Mouse (Mus musculus) heart, postnatal 10 days (tissue): ENCODE measurements around the gene Cdiptos. TPM values are rescaled to one million over a fixed set of nuclear protein-coding genes. Genes with fewer than 3 reads are reported as not detected.

Experiments
- DNase-seq, 2 experiments: peaks; one replicate each; pipeline ENCODE4 v3.0.0; 2021
- intact Hi-C: fragments of 180-260 bp; cut with DNase I; formaldehyde crosslinking; loops from one replicate; pipeline ENCODE4 v1.15.1; 2025
- total RNA-seq, 2 experiments: library from RNA; stranded (reverse); gene quantifications; 2 replicates each; pipeline ENCODE4 v1.2.3; 2021

Cdiptos gene
- total RNA-seq, 2 experiments from 2014 or later = 0.47 to 0.84 TPM

- intact Hi-C loops = loop anchor here (2.0 kb wide), 1 partner anchor 41 kb away; the partner anchor contains the start of gene Cdipt
- peak in 1 of 2 experiments; percentile 54 for DNase-seq
Measured at GRCm38 (mm10) chr7:127016081-127016480, 40.2 kb upstream of the Cdiptos start.

DNA sequence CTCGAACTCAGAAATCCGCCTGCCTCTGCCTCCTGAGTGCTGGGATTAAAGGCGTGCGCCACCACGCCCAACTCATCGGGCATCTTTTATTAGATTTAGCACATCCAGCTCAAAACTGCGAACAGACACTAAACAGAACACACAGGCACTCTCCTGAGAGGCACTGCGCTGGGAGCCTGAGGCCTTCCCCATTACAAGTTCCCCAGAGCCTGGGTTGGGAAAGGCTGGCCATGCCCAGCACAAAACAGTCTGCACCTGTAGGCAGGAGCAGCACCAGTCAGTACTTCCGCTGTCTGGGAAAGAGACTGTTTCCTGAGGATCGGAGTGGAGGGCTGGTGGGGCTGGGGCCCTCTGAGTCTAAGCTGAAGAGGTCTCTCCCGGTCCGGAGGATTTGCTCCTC is 39.1 kb upstream of the Cdiptos start:
- DNase-seq = no peak
- intact Hi-C loops = loop anchor here (1.0 kb wide), 1 partner anchor 66 kb away; the partner anchor contains the start of gene Asphd1

GRCm38 (mm10) chr7:127014320-127014719 is 38.4 kb upstream of the Cdiptos start, which contains the start of gene Mvp:
Mvp (minus strand) TSS chr7:127014621.
- peak; percentile 83 to 84 for DNase-seq
- intact Hi-C loops = loop anchor here (1.0 kb wide), 1 partner anchor 65 kb away; the partner anchor contains the start of gene Asphd1

- intact Hi-C loops = no loop called here
Measured at GRCm38 (mm10) chr7:127013385-127013784, 37.5 kb upstream of the Cdiptos start.

GRCm38 (mm10) chr7:127012845-127013244 is 36.9 kb upstream of the Cdiptos start:
- no peak for DNase-seq
- intact Hi-C loops = no loop called here

More at GRCm38 (mm10) chr7:127013385-127013784, 37.5 kb upstream of the Cdiptos start:
- no peak for DNase-seq

- intact Hi-C loops = no loop called here
- no peak for DNase-seq
Measured at GRCm38 (mm10) chr7:127012374-127012773, 36.5 kb upstream of the Cdiptos start.

- DNase-seq = no peak
- intact Hi-C loops = no loop called here
Measured at GRCm38 (mm10) chr7:127011717-127012116, 35.8 kb upstream of the Cdiptos start.

DNA sequence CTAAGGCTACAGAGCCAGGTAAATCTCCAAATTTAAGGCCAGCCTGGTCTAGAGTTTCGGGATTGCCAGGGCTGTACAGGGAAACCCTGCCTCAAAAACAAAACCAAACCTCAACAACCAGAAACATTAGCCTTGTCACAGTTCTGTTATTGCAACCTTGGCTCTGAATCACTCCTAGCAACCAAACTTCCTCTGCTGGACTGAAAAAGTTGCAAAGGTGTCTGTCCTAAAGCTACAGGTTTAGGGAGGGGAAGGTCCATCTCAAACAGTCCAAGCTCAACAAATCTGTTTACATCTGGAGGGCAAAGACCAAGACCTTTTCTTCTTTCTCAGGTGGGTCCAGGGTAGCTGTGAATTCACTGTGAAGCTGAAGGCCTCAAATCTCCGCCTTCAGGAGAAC is 35.2 kb upstream of the Cdiptos start:
- no peak for DNase-seq
- intact Hi-C loops = no loop called here

- no peak for DNase-seq
- intact Hi-C loops = no loop called here
Measured at GRCm38 (mm10) chr7:127009307-127010085, 33.6 kb upstream of the Cdiptos start.

DNA sequence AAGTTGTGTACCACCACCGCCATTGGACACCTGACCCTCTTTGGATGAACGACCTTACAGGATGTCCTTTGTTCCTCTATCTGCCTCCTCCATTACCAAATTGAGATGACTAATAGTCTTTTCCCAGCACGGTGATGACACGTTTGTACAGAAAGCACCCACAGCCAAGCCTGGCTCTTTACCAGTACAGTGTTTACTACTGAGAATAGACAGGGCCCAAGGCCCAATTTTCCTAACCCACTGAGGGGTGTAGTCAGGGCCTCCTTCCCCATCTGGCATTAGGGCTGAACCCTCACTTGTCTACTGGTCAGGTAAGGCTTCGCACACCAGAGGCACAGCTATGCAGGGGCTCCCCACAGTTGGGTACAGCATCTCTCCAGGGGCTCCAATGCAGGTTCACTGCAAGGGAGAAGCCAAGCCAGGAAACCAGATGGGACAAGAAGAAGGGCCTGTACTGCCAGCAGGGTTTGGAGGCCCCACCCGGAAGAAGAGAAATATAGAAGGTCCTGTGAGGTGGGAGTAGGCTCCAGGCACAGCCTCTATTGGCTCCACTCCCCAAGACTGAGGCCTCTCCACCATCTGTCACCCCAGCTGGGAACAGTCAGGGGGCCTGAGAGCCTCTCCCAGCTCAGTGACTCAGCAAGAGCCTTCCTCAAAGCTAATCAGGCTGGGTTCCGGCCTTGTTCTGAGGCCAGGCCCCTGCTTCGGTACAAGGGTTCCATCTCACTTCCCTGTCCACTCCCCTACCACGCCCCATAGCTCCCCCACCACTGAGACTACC is 32.5 kb upstream of the Cdiptos start:
- intact Hi-C loops = no loop called here
- peak; percentile 86 for DNase-seq

- DNase-seq = no peak
- intact Hi-C loops = no loop called here
Measured at GRCm38 (mm10) chr7:127007313-127008024, 31.6 kb upstream of the Cdiptos start.

GRCm38 (mm10) chr7:127004122-127004875 is 28.4 kb upstream of the Cdiptos start:
- intact Hi-C loops = no loop called here
- DNase-seq = no peak

DNA sequence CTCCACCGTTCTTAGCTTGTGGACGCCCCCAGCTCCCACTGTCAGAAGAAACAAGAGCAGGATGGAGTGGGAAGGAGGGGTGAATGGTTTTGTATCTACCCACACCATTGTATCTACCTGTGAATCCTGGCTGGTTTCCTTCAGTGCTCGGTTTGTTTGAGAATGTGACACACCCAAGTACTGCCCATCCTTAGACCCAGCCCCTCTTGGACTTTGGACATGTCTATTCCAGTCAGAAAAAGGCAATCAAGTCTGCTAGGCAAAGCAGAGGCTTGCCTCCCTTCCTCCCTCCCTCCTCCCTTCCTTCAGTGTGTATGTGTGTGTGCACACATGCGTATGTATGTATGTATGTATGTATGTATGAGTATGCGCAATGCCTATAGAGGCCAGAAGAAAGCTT is 27.7 kb upstream of the Cdiptos start:
- intact Hi-C loops = no loop called here
- no peak for DNase-seq

GRCm38 (mm10) chr7:126999568-126999967 is 23.7 kb upstream of the Cdiptos start:
- intact Hi-C loops = no loop called here
- no peak for DNase-seq

DNA sequence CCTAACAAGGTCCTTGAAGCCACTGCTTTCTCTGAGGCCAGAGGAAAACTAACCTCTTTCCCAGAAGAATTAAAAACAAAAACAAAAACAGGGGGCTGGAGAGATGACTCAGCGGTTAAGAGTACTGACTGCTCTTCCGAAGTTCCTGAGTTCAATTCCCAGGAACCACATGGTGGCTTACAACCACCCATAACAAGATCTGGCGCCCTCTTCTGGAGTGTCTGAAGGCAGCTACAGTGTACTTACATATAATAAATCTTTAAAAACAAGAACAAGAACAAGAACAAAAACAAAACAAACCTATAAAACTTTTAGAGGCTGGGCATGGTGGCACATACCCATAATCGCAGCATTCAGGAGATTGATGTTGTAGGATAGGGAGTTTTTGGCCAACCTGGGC is 20.6 kb upstream of the Cdiptos start:
- intact Hi-C loops = no loop called here
- no peak for DNase-seq

- intact Hi-C loops = no loop called here
Measured at GRCm38 (mm10) chr7:126988816-126989215, 12.9 kb upstream of the Cdiptos start.

DNA sequence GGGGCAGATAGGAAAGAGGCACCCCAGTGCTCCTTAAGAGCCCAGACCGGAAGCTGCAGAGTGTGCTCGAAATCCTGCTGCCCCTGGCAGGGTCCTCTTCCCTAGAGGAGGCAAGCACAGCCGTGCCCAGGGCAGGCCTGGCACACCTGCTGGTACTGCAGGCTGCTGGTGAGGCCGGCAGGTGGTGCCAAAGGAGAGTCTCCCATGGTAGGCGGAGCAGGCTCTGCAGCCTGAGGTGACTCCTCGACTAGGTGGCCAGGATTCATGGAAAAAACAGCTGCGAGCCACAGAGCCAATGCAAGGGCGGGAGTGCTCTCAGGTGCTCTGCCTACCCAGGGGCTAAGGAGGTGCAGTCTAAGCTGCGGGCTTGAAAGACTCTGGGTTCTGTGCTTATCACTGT is 10.4 kb upstream of the Cdiptos start:
- intact Hi-C loops = loop anchor here (2.0 kb wide), 1 partner anchor 118 kb away; no protein-coding TSS in a partner anchor
- DNase-seq = peak; percentile 62 to 68

More at GRCm38 (mm10) chr7:126988816-126989215, 12.9 kb upstream of the Cdiptos start:
- DNase-seq = no peak

- DNase-seq = no peak
- intact Hi-C loops = no loop called here
Measured at GRCm38 (mm10) chr7:126984667-126985444, 9.0 kb upstream of the Cdiptos start.

GRCm38 (mm10) chr7:126983113-126983512 is 7.2 kb upstream of the Cdiptos start:
- no peak for DNase-seq
- intact Hi-C loops = no loop called here
